Mouse (Mus musculus): ENCODE measurements around the gene Pnpla3. TPM values are rescaled to one million over a fixed set of nuclear protein-coding genes. Genes with fewer than 3 reads are reported as not detected.
"Not testable (repeated sequence)": the region's sequence is repeated elsewhere in the genome, so short reads cannot be mapped to it uniquely, and the experiment has no call there.

Pnpla3 gene
- polyA plus RNA-seq, 1 experiment from 2014 or later = 0.49 TPM

DNA sequence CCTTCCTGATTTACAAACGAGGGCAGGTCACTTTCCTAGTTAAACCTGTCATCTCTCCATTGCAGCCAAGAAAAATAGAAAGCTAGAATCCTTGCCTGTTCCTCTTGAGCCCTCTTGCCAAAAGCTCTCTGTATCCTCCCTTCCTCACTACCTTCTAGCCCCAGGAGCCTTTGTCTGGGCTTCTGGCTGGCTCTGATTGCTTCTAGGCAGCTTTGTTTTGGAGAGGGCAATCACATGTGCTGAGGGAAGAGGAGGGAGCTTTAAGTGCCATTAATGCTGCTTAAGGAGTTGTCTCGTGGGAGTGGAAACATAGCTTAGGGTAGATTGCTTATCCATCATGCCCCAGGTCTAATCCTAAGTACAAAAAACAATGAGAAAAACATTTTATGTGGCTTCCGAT, 27.5 kb upstream of the Pnpla3 start:
- 52% methylated on average over 3 of the region's 3 CpGs for WGBS
- Histone ChIP-seq H3K27me3 (replicated peaks; ENCODE audit: insufficient read depth, low read length) (no peaks in the 10 kb centered on the region), H3K27ac (ENCODE audit: low read length) (no peak overlapping the region), H3K4me3 (ENCODE audit: low read depth, low read length) (no peak overlapping the region), H3K9ac (replicated peaks; ENCODE audit: low read depth) (no peak overlapping the region), H3K4me2 (replicated peaks; ENCODE audit: low read depth, low read length) (no peak overlapping the region), H3K36me3 (ENCODE audit: insufficient read depth, low read length) (no peaks in the 10 kb centered on the region), H3K9me3 (ENCODE audit: low read length) (no peaks in the 10 kb centered on the region), H3K4me1 (ENCODE audit: insufficient read depth, low read depth, low read length) (peaks cover 3% of the 10 kb centered on the region; the same call in 1 of the 2 replicates)
- no peak for TF ChIP-seq EP300 (IDR thresholded peaks at IDR 0.05)
- TF ChIP-seq CTCF (IDR thresholded peaks at IDR 0.05) = no peak
- DNase-seq (ENCODE audit: low spot score) (no peak), ATAC-seq (no peak)

DNA sequence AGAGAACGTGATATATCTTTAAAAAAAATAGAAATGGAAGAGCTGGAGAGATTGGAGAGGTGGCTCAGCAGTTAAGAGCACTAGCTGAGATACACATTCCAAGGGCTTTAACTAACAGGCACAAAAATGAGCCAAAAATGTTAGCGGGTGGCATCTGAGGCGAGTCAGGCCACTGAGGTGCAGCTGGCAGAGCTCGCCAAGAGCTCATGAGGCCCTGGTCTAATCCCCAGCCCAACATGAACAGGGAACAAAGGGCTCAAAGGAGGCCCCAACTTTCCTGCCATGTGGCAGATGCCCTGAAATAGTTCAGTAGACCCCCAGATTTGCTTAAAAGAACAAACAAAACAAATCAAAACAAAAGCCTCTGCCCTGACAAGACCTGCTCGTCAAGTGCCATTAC, 26.7 kb upstream of the Pnpla3 start:
- Histone ChIP-seq H3K27ac (ENCODE audit: low read length) (no peak overlapping the region), H3K36me3 (ENCODE audit: insufficient read depth, low read length) (no peaks in the 10 kb centered on the region), H3K4me3 (ENCODE audit: low read depth, low read length) (no peak overlapping the region), H3K4me1 (ENCODE audit: insufficient read depth, low read depth, low read length) (peaks cover 3% of the 10 kb centered on the region; the same call in 1 of the 2 replicates), H3K9me3 (ENCODE audit: low read length) (no peaks in the 10 kb centered on the region), H3K9ac (replicated peaks; ENCODE audit: low read depth) (no peak overlapping the region), H3K27me3 (replicated peaks; ENCODE audit: insufficient read depth, low read length) (no peaks in the 10 kb centered on the region), H3K4me2 (replicated peaks; ENCODE audit: low read depth, low read length) (no peak overlapping the region)
- DNase-seq (ENCODE audit: low spot score) (no peak), ATAC-seq (no peak)
- TF ChIP-seq CTCF (IDR thresholded peaks at IDR 0.05) = no peak
- no peak for TF ChIP-seq EP300 (IDR thresholded peaks at IDR 0.05)
- 52% methylated on average over 5 of the region's 5 CpGs for WGBS

DNA sequence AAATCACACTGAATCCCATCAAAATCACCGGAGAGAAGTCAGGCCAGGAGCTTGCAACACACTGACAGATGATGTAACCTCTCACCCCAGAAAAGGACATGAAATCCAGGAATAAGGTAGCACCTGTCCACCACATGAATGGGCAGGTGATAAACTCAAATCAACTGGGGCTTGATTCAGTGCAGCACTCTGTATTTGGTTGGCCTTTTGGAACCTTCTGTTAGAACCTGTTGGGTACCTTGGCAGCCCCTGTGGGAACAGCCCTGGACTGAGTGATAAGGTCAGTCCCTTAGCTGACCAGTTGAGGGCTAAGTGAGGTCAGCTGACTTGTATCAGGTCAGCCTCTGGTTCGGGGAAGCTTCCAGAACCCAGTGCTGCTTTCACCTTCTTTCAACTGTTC, 11.5 kb upstream of the Pnpla3 start:
- Histone ChIP-seq H3K4me3 (ENCODE audit: low read depth, low read length) (no peak overlapping the region), H3K27me3 (replicated peaks; ENCODE audit: insufficient read depth, low read length) (no peaks in the 10 kb centered on the region), H3K27ac (ENCODE audit: low read length) (no peak overlapping the region), H3K4me1 (ENCODE audit: insufficient read depth, low read depth, low read length) (no peaks in the 10 kb centered on the region), H3K9me3 (ENCODE audit: low read length) (no peaks in the 10 kb centered on the region), H3K36me3 (ENCODE audit: insufficient read depth, low read length) (no peaks in the 10 kb centered on the region), H3K9ac (replicated peaks; ENCODE audit: low read depth) (no peak overlapping the region), H3K4me2 (replicated peaks; ENCODE audit: low read depth, low read length) (no peak overlapping the region)
- ATAC-seq = no peak
- no peak for DNase-seq (ENCODE audit: low spot score)
- TF ChIP-seq EP300 (IDR thresholded peaks at IDR 0.05) (no peak), CTCF (IDR thresholded peaks at IDR 0.05) (no peak)
- 71% methylated on average over 2 of the region's 2 CpGs for WGBS

DNA sequence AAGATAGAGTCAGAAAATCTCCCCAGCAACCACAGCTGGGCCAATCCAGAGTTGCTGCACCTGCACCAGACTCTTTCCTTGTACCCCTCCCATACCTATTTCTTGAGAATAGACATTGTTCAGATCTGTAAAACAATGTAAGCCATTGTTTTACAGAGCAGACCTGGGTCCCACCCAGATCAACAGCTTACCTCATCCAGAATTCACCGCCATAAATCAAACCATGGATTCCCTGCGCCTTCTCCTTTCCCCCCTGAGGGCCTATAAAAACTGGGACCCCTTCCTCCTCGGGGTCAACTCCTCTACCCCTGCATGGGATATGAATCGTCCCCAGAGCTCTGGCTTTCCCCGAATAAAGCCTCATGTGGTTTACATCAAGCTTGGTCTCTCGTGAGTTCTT, 10.1 kb upstream of the Pnpla3 start:
- not testable (repeated sequence) for H3K9ac ChIP-seq (replicated peaks; ENCODE audit: low read depth); H3K9me3 ChIP-seq (ENCODE audit: low read length); H3K4me2 ChIP-seq (replicated peaks; ENCODE audit: low read depth, low read length); H3K27me3 ChIP-seq (replicated peaks; ENCODE audit: insufficient read depth, low read length); H3K36me3 ChIP-seq (ENCODE audit: insufficient read depth, low read length); H3K27ac ChIP-seq (ENCODE audit: low read length); H3K4me3 ChIP-seq (ENCODE audit: low read depth, low read length); H3K4me1 ChIP-seq (ENCODE audit: insufficient read depth, low read depth, low read length); DNase-seq (ENCODE audit: low spot score); ATAC-seq
- 80% methylated on average over 6 of the region's 6 CpGs for WGBS

DNA sequence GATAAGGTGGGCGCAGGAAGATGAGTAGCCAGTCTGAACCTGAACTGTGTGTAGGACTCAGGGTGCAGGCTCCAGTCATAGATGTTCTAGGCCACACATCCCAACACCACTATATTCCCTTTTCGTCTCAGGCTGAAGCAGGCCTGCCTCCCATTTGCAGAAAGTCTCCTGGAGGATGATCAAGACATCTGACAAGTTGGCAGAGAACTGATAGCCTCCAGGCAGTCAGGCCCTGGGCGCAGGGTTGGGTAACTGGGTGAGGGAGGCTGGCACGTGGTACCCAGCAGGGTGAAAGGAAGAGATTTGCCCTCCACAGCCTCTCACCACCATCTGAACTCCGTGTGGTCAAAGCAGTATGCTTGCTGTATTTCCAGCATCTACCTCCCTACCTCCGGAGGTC, 5.8 kb upstream of the Pnpla3 start:
- no peak overlapping the region for H3K4me2 ChIP-seq (replicated peaks; ENCODE audit: low read depth, low read length)
- 80% methylated on average over 6 of the region's 6 CpGs for WGBS
- H3K9me3 ChIP-seq (ENCODE audit: low read length) = no peaks in the 10 kb centered on the region
- H3K27ac ChIP-seq (ENCODE audit: low read length) = no peak overlapping the region
- no peak overlapping the region for H3K9ac ChIP-seq (replicated peaks; ENCODE audit: low read depth)
- no peaks in the 10 kb centered on the region for H3K27me3 ChIP-seq (replicated peaks; ENCODE audit: insufficient read depth, low read length)
- no peak for DNase-seq (ENCODE audit: low spot score)
- H3K36me3 ChIP-seq (ENCODE audit: insufficient read depth, low read length) = no peaks in the 10 kb centered on the region
- ATAC-seq = no peak
- no peak overlapping the region for H3K4me3 ChIP-seq (ENCODE audit: low read depth, low read length)
- TF ChIP-seq CTCF (IDR thresholded peaks at IDR 0.05) (no peak), EP300 (IDR thresholded peaks at IDR 0.05) (no peak)
- H3K4me1 ChIP-seq (ENCODE audit: insufficient read depth, low read depth, low read length) = no peaks in the 10 kb centered on the region

DNA sequence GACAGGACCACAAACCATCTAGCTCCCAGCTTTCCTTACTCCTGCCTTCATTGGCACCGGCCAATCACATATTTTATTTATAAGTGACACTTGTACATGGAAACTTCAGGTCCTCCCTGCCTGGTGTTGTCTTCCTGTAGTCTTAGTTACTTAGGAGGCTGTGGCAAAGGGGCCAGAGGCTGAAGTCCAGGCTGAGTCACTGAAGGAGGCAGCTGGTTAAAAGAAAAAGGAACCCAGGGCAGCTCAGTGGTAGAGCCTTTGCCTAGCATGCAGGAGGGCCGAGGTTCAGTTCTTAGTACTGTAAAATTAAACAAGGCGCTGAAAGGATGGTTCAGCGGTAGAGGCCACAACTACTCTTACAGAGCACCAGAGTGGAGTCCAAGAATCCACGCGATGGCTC, 819 bp upstream of the Pnpla3 start:
- H3K4me2 ChIP-seq (replicated peaks; ENCODE audit: low read depth, low read length) = no peak overlapping the region
- no peaks in the 10 kb centered on the region for H3K9me3 ChIP-seq (ENCODE audit: low read length)
- no peak for TF ChIP-seq CTCF (IDR thresholded peaks at IDR 0.05)
- no peak overlapping the region for H3K27ac ChIP-seq (ENCODE audit: low read length)
- H3K27me3 ChIP-seq (replicated peaks; ENCODE audit: insufficient read depth, low read length) = no peaks in the 10 kb centered on the region
- no peak overlapping the region for H3K9ac ChIP-seq (replicated peaks; ENCODE audit: low read depth)
- DNase-seq (ENCODE audit: low spot score) (no peak), ATAC-seq (no peak)
- no peaks in the 10 kb centered on the region for H3K4me1 ChIP-seq (ENCODE audit: insufficient read depth, low read depth, low read length)
- H3K36me3 ChIP-seq (ENCODE audit: insufficient read depth, low read length) = no peaks in the 10 kb centered on the region
- WGBS = 71% methylated on average over 6 of the region's 6 CpGs
- no peak overlapping the region for H3K4me3 ChIP-seq (ENCODE audit: low read depth, low read length)
